8 mouse cellular contexts compared by ENCODE assay signal in the genomic region with DNA sequence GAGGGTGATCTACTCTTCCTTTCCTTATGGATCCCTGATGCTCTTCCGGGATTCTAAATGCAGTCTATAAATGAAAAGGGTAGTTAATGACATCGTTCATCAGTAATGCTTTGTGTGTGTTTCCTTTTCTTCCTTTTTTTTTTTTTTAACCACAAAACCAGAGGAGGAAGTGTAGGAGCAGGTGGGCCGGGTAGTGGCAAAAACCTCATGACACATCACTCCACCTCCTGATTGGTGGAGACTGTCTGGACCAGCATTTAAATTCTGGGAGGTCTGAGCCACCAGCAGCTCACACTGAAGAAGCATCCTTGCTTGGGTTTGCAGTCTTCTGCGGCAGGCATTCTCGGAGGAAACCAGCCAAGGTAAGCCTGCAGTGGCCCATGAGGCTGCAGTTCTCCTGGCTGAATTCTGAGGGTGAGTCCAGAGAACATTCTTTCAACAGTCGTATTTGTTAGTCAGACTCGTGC. TPM values are rescaled to one million over a fixed set of nuclear protein-coding genes. Genes with fewer than 3 reads are reported as not detected.
A peak's percentile ranks its signal among the peaks of the same experiment; 100 is the strongest.
DNase-seq lines count a peak whose midpoint lies in the region; ATAC-seq and TF ChIP-seq lines count a peak whose summit lies in the region.

TSS of gene Spp1 (plus strand) at position 284 of the 467 bp plus-strand sequence.

- H3K27me3 ChIP-seq in hindbrain, postnatal 0 days (ENCODE audit: insufficient read depth, low read length): no peaks in the 10 kb centered on the region
- H3K27me3 ChIP-seq in midbrain, embryonic 15.5 days (replicated peaks): no peaks in the 10 kb centered on the region

- no peak within 1 kb of the TSS for H3K4me2 ChIP-seq in hindbrain, postnatal 0 days (ENCODE audit: low read depth, low read length)
- H3K4me2 ChIP-seq in midbrain, embryonic 15.5 days: no peak within 1 kb of the TSS

- no peaks in the 10 kb centered on the region for H3K4me1 ChIP-seq in hindbrain, postnatal 0 days (ENCODE audit: insufficient read depth, low read length)
- H3K4me1 ChIP-seq in midbrain, embryonic 15.5 days: no peaks in the 10 kb centered on the region

- H3K36me3 ChIP-seq in hindbrain, postnatal 0 days (ENCODE audit: insufficient read depth, low read length): no peaks in the 10 kb centered on the region
- H3K36me3 ChIP-seq in midbrain, embryonic 15.5 days (replicated peaks): no peaks in the 10 kb centered on the region

- H3K9me3 ChIP-seq in hindbrain, postnatal 0 days (ENCODE audit: low read length): no peaks in the 10 kb centered on the region
- no peaks in the 10 kb centered on the region for H3K9me3 ChIP-seq in midbrain, embryonic 15.5 days

- no peak within 1 kb of the TSS for H3K9ac ChIP-seq in hindbrain, postnatal 0 days (replicated peaks; ENCODE audit: low read length)
- no peak within 1 kb of the TSS for H3K9ac ChIP-seq in midbrain, embryonic 15.5 days

- H3K27ac ChIP-seq in hindbrain, postnatal 0 days: no peak within 1 kb of the TSS
- H3K27ac ChIP-seq in midbrain, embryonic 15.5 days: no peak within 1 kb of the TSS

- no peak within 1 kb of the TSS for H3K4me3 ChIP-seq in hindbrain, postnatal 0 days (ENCODE audit: low read length)
- no peak within 1 kb of the TSS for H3K4me3 ChIP-seq in midbrain, embryonic 15.5 days

- WGBS in hindbrain, postnatal 0 days: 72% methylated on average over 7 of the region's 7 CpGs
- WGBS in midbrain, embryonic 15.5 days: 75% methylated on average over 7 of the region's 7 CpGs

- no peak for ATAC-seq in hindbrain, postnatal 0 days
- ATAC-seq in midbrain, embryonic 15.5 days (replicated peaks): no peak

- DNase-seq in left cerebral cortex, adult 18-20 months (ENCODE audit: low spot score in 2 of 2): no peak
- no peak for DNase-seq in left cerebral cortex, adult 9 months (ENCODE audit: low spot score in 2 of 2)
- peak; percentile 30 for DNase-seq in Muller cell, postnatal 12 days (ENCODE audit: inconsistent ontology term)
- DNase-seq in hindbrain, postnatal 0 days (ENCODE audit: low spot score): no peak
- DNase-seq in spleen, postnatal 4 days (ENCODE audit: low spot score in 2 of 2): no peak
- no peak for DNase-seq in layer of hippocampus, adult 11-12 months (ENCODE audit: low spot score)
- DNase-seq in ovary, postnatal 36 days (ENCODE audit: low spot score): no peak

- TF ChIP-seq CTCF in hindbrain, postnatal 0 days (IDR thresholded peaks at IDR 0.05; ENCODE audit: low read depth): no peak

RNA-seq across cellular contexts. Expression of gene Spp1, which starts in this region (rescaled TPM):
- total RNA-seq in left cerebral cortex, adult 18-20 months (2021): 10 to 100 TPM; 13.0 to 18.3 TPM
- total RNA-seq in hindbrain, postnatal 0 days (2014; rRNA removed): 13.2 and 18.7 TPM in 2 replicates
- 30.0 and 35.6 TPM in 2 replicates for polyA plus RNA-seq in hindbrain, postnatal 0 days (2015; fragmentation: Nextera tagmentation; extraction: Ambion mirVana)
- polyA plus RNA-seq in midbrain, embryonic 15.5 days (2015; fragmentation: Nextera tagmentation; extraction: Ambion mirVana): 11.0 and 14.8 TPM in 2 replicates
